Mouse (Mus musculus): Measurements from ENCODE around the gene Ctnnal1.

- no peak for TF ChIP-seq CTCF (IDR thresholded peaks at IDR 0.05; ENCODE audit: low read depth, low read length)
- TF ChIP-seq POLR2A (IDR thresholded peaks at IDR 0.05; ENCODE audit: insufficient read depth, low read length), result no peak
Measured at GRCm38 (mm10) chr4:56845896-56846533, 19.0 kb downstream of the Ctnnal1 start.

Data from ES-Bruce4 (cell line).